Mouse (Mus musculus) adrenal gland, postnatal 36 days (tissue): ENCODE measurements around the gene Jak1. TPM values are rescaled to one million over a fixed set of nuclear protein-coding genes. Genes with fewer than 3 reads are reported as not detected.

Source experiments
- DNase-seq, 2 experiments: peaks; one replicate each; pipeline ENCODE4 v3.0.0; 2021; ENCODE audit warnings: mixed read lengths in 1 of 2
- total RNA-seq, 2 experiments: library from RNA; stranded (reverse); gene quantifications; 2 replicates each; pipeline ENCODE4 v1.2.3; 2021

The Jak1 gene
- total RNA-seq, 2 experiments from 2014 or later, result 137 TPM

- no peak for DNase-seq
Observed at GRCm38 (mm10) chr4:101239313-101240162, 25.5 kb downstream of the Jak1 start.

- no peak for DNase-seq
Observed at GRCm38 (mm10) chr4:101238589-101238988, 26.5 kb downstream of the Jak1 start.

- DNase-seq, result no peak
Observed at GRCm38 (mm10) chr4:101236797-101237196, 28.3 kb downstream of the Jak1 start.

- DNase-seq, result no peak
Observed at GRCm38 (mm10) chr4:101235964-101236363, 29.1 kb downstream of the Jak1 start.

GRCm38 (mm10) chr4:101234753-101235152, 30.3 kb downstream of the Jak1 start:
- DNase-seq, result no peak

GRCm38 (mm10) chr4:101234332-101234731, 30.8 kb downstream of the Jak1 start:
- peak; percentile 84 to 88 for DNase-seq

GRCm38 (mm10) chr4:101230621-101231020, 34.5 kb downstream of the Jak1 start:
- DNase-seq, result no peak

GRCm38 (mm10) chr4:101227398-101227797, 37.7 kb downstream of the Jak1 start:
- no peak for DNase-seq

- DNase-seq, result no peak
Observed at GRCm38 (mm10) chr4:101225984-101226383, 39.1 kb downstream of the Jak1 start.

GRCm38 (mm10) chr4:101220946-101221345, 44.1 kb downstream of the Jak1 start:
- DNase-seq, result no peak

- DNase-seq, result peak; percentile 38 to 62
Observed at GRCm38 (mm10) chr4:101219839-101220238, 45.2 kb downstream of the Jak1 start.

GRCm38 (mm10) chr4:101217026-101217540, 48.0 kb downstream of the Jak1 start:
- DNase-seq, result no peak

GRCm38 (mm10) chr4:101216286-101216685, 48.8 kb downstream of the Jak1 start:
- no peak for DNase-seq

- DNase-seq, result no peak
Observed at GRCm38 (mm10) chr4:101213477-101213876, 51.6 kb downstream of the Jak1 start.

- no peak for DNase-seq
Observed at GRCm38 (mm10) chr4:101207492-101207891, 57.6 kb downstream of the Jak1 start.

- no peak for DNase-seq
Observed at GRCm38 (mm10) chr4:101203518-101203917, 61.6 kb downstream of the Jak1 start.

GRCm38 (mm10) chr4:101202626-101203025, 62.5 kb downstream of the Jak1 start:
- peak; percentile 62 to 63 for DNase-seq

- no peak for DNase-seq
Observed at GRCm38 (mm10) chr4:101199433-101200081, 65.5 kb downstream of the Jak1 start.

- DNase-seq, result peak; percentile 75
Observed at GRCm38 (mm10) chr4:101198333-101198732, 66.7 kb downstream of the Jak1 start.

- no peak for DNase-seq
Observed at GRCm38 (mm10) chr4:101197421-101198170, 67.5 kb downstream of the Jak1 start.

- peak; percentile 48 to 57 for DNase-seq
Observed at GRCm38 (mm10) chr4:101196407-101196806, 68.7 kb downstream of the Jak1 start.

- DNase-seq, result no peak
Observed at GRCm38 (mm10) chr4:101194170-101194569, 70.9 kb downstream of the Jak1 start.
